Mouse (Mus musculus) liver, postnatal 0 days (tissue): ENCODE measurements around the gene Rnf6. TPM values are rescaled to one million over a fixed set of nuclear protein-coding genes. Genes with fewer than 3 reads are reported as not detected.
"Not testable (repeated sequence)": the region's sequence is repeated elsewhere in the genome, so short reads cannot be mapped to it uniquely, and the experiment has no call there.

Source experiments
- ATAC-seq: fragments of 200-750 bp; cut with Nextera tagmentation; 2 replicates; pipeline ENCODE4 v1.8.0; 2017; ENCODE audit warnings: mild to moderate bottlenecking, moderate library complexity
- DNase-seq: peaks from one replicate; pipeline ENCODE4 v3.0.0-alpha.2; 2016
- H3K27ac ChIP-seq: fragments of 300-500 bp; sonication (generic); 2 replicates; pipeline ENCODE4 v1.5.1; 2014; ENCODE audit warnings: antibody characterized with exemption, moderate library complexity, mild to moderate bottlenecking, low read depth
- H3K27me3 ChIP-seq: fragments of 300-500 bp; sonication (generic); 2 replicates; pipeline ENCODE4 v1.6.1; 2014; ENCODE audit warnings: low read length, control low read depth, mixed read lengths; ENCODE audit not compliant: insufficient read depth
- H3K36me3 ChIP-seq: fragments of 300-500 bp; sonication (generic); replicated peaks from 2 replicates; pipeline ENCODE4 v1.6.1; 2014; ENCODE audit warnings: mild to moderate bottlenecking, control low read depth, low read length, moderate library complexity, mixed read lengths; ENCODE audit not compliant: insufficient read depth
- H3K4me1 ChIP-seq: fragments of 300-500 bp; sonication (generic); 2 replicates; pipeline ENCODE4 v1.6.1; 2014; ENCODE audit warnings: antibody characterized with exemption, mild to moderate bottlenecking, control low read depth; ENCODE audit not compliant: insufficient read depth
- H3K4me2 ChIP-seq: fragments of 300-500 bp; sonication (generic); 2 replicates; pipeline ENCODE4 v1.6.1; 2014; ENCODE audit warnings: low read depth, mild to moderate bottlenecking, low read length, moderate library complexity, mixed read lengths
- H3K4me3 ChIP-seq: fragments of 300-500 bp; sonication (generic); 2 replicates; pipeline ENCODE4 v1.5.1; 2014; ENCODE audit warnings: low read depth, low read length
- H3K9ac ChIP-seq: fragments of 300-500 bp; sonication (generic); replicated peaks from 2 replicates; pipeline ENCODE4 v1.6.1; 2014; ENCODE audit warnings: mild to moderate bottlenecking, moderate library complexity
- H3K9me3 ChIP-seq: fragments of 300-500 bp; sonication (generic); 2 replicates; pipeline ENCODE4 v1.6.1; 2016; ENCODE audit warnings: mild to moderate bottlenecking, control low read depth, low read length, mixed read lengths
- CTCF ChIP-seq: sonication (generic); IDR thresholded peaks from 2 replicates; pipeline ENCODE4 v1.5.1; 2016; ENCODE audit warnings: antibody characterized with exemption, low read depth
- WGBS: fragments of 180-500 bp; shearing (Covaris S2); extraction: QIAGEN DNeasy Blood & Tissue Kit; methylation state at CpG from one replicate; pipeline ENCODE4 v1.1.7; 2014; ENCODE audit not compliant: insufficient replicate concordance; 5-methylcytosine and 5-hydroxymethylcytosine counted together
- polyA plus RNA-seq: library from polyadenylated mRNA; unstranded; fragments of >200 nt; fragmentation: Nextera tagmentation; extraction: Ambion mirVana; gene quantifications from 2 replicates; pipeline ENCODE4 v1.2.1, GENCODE M21; 2015

Rnf6 gene
- polyA plus RNA-seq, 1 experiment from 2014 or later = 21.4 TPM

GRCm38 (mm10) chr5:146172744-146173143, 48.6 kb downstream of the Rnf6 start:
- not testable (repeated sequence) for ATAC-seq, H3K36me3 ChIP-seq, H3K4me3 ChIP-seq, H3K27ac ChIP-seq, H3K9me3 ChIP-seq, H3K4me2 ChIP-seq, H3K4me1 ChIP-seq, H3K9ac ChIP-seq, H3K27me3 ChIP-seq
- TF ChIP-seq CTCF = peak; percentile 53
- WGBS = 48% methylated on average over 4 of the region's 4 CpGs
- peak; percentile 30 for DNase-seq

GRCm38 (mm10) chr5:146170621-146171020, 50.7 kb downstream of the Rnf6 start, which contains the start of gene Gm6309:
Gene Gm6309 (minus strand): TSS chr5:146170721.
- ATAC-seq, DNase-seq, H3K36me3 ChIP-seq, H3K9ac ChIP-seq, H3K9me3 ChIP-seq, H3K4me2 ChIP-seq, H3K27ac ChIP-seq, H3K4me1 ChIP-seq, H3K4me3 ChIP-seq, H3K27me3 ChIP-seq: not testable (repeated sequence)
- WGBS = 72% methylated on average over 2 of the region's 2 CpGs

GRCm38 (mm10) chr5:146160439-146160838, 60.9 kb downstream of the Rnf6 start, which contains the start of gene Gm5565:
Gene Gm5565 (minus strand): TSS chr5:146160539.
- H3K9ac ChIP-seq, H3K9me3 ChIP-seq, H3K4me1 ChIP-seq, DNase-seq, H3K36me3 ChIP-seq, ATAC-seq, H3K4me3 ChIP-seq, H3K27ac ChIP-seq, H3K27me3 ChIP-seq, H3K4me2 ChIP-seq: not testable (repeated sequence)
- WGBS = 80% methylated on average over 3 of the region's 3 CpGs

Other genes starting within 250 kb of the Rnf6 start
- 281 and 351 TPM in 2 replicates for gene Cyp3a25, start 211.9 kb downstream of the Rnf6 start, polyA plus RNA-seq
- 19.2 and 31.0 TPM in 2 replicates for gene Cyp3a59, start 142.3 kb downstream of the Rnf6 start, polyA plus RNA-seq
- gene Gm5565, start 61.0 kb downstream of the Rnf6 start, polyA plus RNA-seq = not detected in 2 replicates
- not detected in 2 replicates for gene Gm6309, start 50.8 kb downstream of the Rnf6 start, polyA plus RNA-seq
- not detected in 2 replicates for gene 1700001J03Rik, start 36.3 kb downstream of the Rnf6 start, polyA plus RNA-seq
- 11.4 and 12.0 TPM in 2 replicates for gene Cdk8, start 9.7 kb upstream of the Rnf6 start, polyA plus RNA-seq
- gene Wasf3, start 163.4 kb upstream of the Rnf6 start, polyA plus RNA-seq = not detected in 2 replicates